Mouse (Mus musculus) spleen, postnatal 36 days (tissue): Measurements from ENCODE around the gene Slc46a2.

Source experiments
- DNase-seq, 2 experiments: peaks; one replicate each; pipeline ENCODE4 v3.0.0; 2022; ENCODE audit warnings: low spot score in 2 of 2, mixed read lengths in 1 of 2

The Slc46a2 gene

DNA sequence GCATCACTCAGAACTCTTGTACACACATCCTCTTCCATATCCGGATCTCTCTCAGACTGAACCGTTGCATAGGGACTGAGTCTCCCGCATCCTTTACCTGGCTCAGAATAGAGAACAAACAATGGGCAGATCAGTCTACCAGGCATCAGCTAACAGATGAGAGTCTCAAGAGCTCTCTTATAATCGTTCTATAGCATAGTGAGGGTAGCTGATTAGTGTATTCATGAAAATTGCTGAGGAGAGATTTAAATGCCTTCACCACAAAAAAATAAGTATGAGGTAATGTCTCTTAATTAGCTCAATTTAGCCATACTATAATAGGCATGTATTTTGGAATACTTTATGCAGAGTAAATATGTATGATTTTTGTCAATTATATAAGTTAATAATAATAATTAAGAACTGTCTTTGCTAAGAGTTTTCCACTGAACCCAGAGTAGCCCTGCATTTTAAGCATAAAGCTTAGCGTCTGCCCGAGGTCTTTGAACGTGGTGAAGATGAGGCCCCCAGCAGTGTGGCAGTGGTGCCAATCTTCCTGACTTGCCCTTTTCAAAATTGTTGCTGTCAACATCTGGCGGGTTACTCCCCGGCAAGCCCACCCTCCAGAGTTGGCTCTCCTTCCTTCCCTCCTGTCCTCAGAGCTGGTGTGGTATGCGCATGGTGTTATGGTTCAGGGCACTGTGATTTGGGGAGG is 23.0 kb downstream of the Slc46a2 start:
- DNase-seq = no peak

DNA sequence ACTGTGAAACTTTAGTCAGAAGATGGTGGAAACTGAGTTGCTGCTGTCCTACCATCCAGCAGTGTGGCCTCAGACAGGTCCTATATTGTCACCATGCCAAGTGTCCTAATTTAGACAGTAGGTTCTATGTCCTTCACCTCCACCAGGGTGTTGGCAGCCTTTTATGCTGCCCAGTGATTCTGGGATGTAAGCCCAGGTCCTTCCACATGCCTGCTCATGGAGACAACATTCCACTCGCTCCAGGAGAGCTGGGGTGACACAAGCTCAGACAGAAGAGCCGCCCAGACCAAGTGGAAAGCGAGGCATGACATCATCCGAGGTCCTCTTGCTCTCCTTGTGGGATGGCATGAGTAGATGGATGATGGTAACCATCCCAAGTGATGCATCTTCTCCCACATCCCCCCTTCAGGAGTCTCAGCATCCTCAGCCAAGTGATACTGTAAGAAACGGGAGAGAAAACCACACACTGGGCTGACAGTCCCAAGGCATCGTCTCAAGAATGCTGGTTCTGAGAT is 24.7 kb downstream of the Slc46a2 start:
- no peak for DNase-seq

GRCm38 (mm10) chr4:59888014-59888413 is 26.8 kb downstream of the Slc46a2 start:
- no peak for DNase-seq

- no peak for DNase-seq
These were observed 27.8 kb downstream of the Slc46a2 start for GRCm38 (mm10) chr4:59887011-59887410.

GRCm38 (mm10) chr4:59886281-59886680 is 28.6 kb downstream of the Slc46a2 start:
- DNase-seq = no peak

GRCm38 (mm10) chr4:59884136-59884696 is 30.6 kb downstream of the Slc46a2 start:
- DNase-seq = no peak

- no peak for DNase-seq
These were observed 33.6 kb downstream of the Slc46a2 start for GRCm38 (mm10) chr4:59881210-59881609.

DNA sequence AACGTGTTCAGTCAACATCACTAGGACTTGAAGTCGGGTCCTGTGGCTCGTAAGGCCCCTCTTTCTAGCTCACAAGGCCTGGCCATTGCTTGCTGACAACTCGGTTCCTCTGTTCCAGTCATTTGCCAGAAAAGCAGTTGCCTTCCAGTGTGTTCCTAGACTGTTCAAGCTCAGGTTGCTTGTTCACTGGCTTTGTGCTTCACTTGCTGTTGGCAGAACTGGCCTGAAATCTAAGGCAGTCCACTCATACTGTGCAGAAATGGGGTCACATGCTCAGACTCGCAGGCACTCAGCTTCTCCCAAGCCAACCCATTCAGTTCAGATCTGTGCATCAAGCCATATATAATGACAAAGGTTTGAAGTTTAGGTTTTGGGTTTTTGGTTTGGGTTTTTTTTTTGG is 34.1 kb downstream of the Slc46a2 start:
- DNase-seq = no peak

GRCm38 (mm10) chr4:59879444-59879843 is 35.4 kb downstream of the Slc46a2 start:
- no peak for DNase-seq

- no peak for DNase-seq
These were observed 36.3 kb downstream of the Slc46a2 start for GRCm38 (mm10) chr4:59878595-59878994.

GRCm38 (mm10) chr4:59877025-59877424 is 37.8 kb downstream of the Slc46a2 start:
- no peak for DNase-seq

DNA sequence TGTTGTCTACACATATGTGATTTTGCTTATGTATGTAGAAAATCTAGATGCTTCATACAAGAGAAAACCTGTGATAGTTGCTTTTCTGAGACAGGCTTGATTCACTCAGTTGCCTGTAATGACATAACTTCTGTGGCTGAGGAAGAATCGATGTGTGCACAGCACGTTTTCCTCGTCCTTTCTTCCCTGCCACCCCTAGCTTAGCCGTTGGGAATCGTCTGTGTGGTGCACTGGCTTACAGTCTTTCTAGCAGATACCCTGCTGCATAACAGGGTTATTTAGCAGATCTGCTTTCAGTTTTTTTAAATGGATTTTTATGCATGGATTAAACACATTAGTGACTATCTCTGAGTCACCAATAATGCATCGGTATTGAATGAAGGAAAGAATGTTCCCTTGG is 38.3 kb downstream of the Slc46a2 start:
- DNase-seq = no peak

GRCm38 (mm10) chr4:59873830-59874229 is 41.0 kb downstream of the Slc46a2 start:
- peak in 1 of 2 experiments; percentile 16 for DNase-seq

DNA sequence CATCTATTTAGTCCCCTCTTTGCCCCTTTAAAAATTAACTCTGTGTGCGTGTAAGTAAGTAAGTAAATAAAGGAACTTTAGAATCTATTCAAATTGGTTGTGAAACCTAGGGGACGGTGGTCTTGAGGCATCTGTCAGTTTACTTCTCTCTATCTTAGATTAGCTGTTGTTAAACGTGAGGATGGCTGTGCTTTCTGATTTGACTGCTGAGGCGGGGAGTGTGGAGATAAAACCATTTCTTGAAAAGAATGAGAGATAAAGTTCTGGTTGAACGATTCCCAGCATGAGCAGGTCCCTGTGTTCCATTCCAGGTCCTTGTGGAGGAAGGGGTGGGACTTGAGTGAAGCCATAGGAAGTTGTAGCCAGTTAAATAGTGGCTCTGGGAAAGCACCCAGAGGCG is 41.6 kb downstream of the Slc46a2 start:
- no peak for DNase-seq

DNA sequence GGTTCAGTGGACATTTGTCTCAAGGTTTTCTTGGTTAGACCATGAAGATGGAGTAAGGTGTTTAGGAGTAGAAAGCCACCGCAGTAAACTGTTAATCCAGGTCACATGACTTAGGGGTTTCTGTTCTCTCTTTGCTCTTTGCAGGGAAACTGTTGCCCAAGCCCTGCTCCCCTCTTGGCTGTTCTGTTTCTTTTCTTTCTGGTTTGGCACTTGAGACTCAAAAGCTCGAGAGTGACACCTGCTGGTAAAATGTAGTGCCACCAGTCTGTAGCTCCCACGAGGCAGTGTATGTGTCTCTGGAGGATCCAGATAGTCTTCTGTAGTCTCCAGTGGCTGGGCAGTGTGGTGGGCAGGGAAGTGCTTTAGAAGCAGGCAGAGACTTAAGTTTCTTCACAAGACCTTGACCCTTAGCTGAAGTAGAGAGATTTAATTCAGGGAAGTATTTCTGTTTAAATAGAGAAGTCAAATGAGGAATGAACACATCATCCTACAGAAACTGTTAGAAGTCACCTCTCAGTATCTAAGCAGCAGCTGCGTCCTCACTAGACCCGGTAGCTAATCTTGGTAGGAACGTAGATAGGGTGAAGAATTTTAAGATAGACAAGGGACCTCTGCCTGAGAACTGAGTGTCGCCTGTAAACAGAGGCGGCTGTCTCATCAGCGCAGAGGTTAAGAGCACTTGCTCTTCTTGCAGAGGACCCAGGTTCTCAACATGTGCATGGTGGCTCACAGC is 43.8 kb downstream of the Slc46a2 start:
- DNase-seq = peak; percentile 69 to 71

GRCm38 (mm10) chr4:59870433-59870832 is 44.4 kb downstream of the Slc46a2 start:
- no peak for DNase-seq

DNA sequence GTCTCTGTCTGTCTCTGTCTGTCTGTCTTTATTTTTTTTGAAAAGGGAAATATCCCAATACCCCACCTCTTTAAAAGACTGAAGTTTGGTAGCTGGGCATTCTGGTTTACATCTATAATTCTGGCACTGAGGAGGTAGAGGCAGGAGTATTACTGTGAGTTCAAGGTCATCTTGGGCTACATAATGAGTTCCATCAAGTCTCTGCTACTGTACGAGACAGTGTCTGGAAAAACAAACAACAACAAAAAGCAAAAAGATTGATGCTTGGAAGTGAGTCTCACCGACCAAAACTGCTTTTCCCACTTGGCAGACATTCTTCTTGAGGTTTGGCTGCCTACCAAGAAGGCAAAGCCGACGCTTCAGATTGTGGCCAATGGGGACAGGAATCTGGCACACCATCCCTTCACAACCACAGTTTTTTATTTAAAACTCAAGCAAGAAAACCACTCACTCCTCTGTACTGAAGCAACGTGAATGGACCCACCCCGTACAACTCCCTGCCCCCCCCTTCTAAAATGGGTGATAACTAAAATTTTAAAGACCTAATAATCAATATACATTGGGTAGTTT is 45.3 kb downstream of the Slc46a2 start:
- no peak for DNase-seq

DNA sequence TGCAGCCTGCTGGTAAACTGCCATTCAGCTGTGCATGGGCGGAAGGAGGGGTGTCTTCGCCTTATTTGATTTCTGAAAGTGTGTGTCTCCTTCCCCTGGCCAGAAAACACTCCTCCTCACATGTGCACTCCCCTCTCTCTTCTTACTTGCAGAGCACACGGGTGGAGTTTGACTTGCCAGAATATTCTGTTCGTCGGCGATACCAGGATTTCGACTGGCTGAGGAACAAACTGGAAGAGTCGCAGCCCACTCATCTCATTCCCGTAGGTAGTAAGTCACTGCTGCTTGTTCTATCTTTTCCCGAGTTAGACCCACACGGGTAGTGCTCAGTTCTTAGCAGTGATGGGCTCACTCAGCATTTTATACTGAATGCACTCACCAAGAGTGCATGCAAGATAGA is 46.8 kb downstream of the Slc46a2 start:
- no peak for DNase-seq

DNA sequence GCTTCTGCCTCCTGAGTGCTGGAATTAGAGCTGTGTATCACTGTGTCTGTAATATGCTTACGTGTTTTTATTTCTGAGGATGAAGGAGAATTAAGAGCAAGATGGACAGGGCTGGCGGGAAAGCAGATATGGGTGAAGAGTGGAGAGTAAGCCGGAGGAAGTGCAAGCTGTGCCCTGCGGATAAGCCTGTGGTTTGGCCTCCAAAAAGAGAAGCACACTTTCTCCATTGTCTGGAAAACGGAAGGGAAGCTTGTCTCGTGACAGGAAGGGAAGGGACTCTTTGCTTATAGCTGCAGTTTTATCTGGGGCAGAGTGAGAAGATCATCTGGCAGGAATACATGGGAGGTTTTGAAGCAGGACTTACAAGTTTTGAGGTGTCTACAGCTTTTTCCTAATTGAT is 51.0 kb downstream of the Slc46a2 start:
- DNase-seq = peak; percentile 22 to 44

- DNase-seq = no peak
These were observed 52.5 kb downstream of the Slc46a2 start for GRCm38 (mm10) chr4:59862335-59862734.

GRCm38 (mm10) chr4:59861871-59862270 is 53.0 kb downstream of the Slc46a2 start:
- no peak for DNase-seq

- DNase-seq = no peak
These were observed 54.4 kb downstream of the Slc46a2 start for GRCm38 (mm10) chr4:59860431-59860830.
